Mouse (Mus musculus) monocyte, adult 2 months (primary cell): Measurements from ENCODE around the gene Vasn.
A peak's percentile ranks its signal among the peaks of the same experiment; 100 is the strongest.

ENCODE experiments used
- DNase-seq, 2 experiments: peaks; one replicate each; pipeline ENCODE4 v3.0.0; 2022; ENCODE audit warnings: low spot score in 2 of 2, low read depth in 1 of 2

The Vasn gene

GRCm38 (mm10) chr16:4606431-4607084, 33.2 kb upstream of the Vasn start:
- no peak for DNase-seq

GRCm38 (mm10) chr16:4607818-4608531, 31.8 kb upstream of the Vasn start:
- peak; percentile 40 to 71 for DNase-seq

- no peak for DNase-seq
Measured at GRCm38 (mm10) chr16:4608532-4609059, 31.1 kb upstream of the Vasn start.

- DNase-seq, result no peak
Measured at GRCm38 (mm10) chr16:4611193-4611592, 28.5 kb upstream of the Vasn start.

- no peak for DNase-seq
Measured at GRCm38 (mm10) chr16:4611676-4612075, 28.1 kb upstream of the Vasn start.

GRCm38 (mm10) chr16:4613736-4614135, 26.0 kb upstream of the Vasn start:
- no peak for DNase-seq

- no peak for DNase-seq
Measured at GRCm38 (mm10) chr16:4614639-4615038, 25.1 kb upstream of the Vasn start.

GRCm38 (mm10) chr16:4615297-4615696, 24.4 kb upstream of the Vasn start:
- no peak for DNase-seq

GRCm38 (mm10) chr16:4616829-4617228, 22.9 kb upstream of the Vasn start:
- DNase-seq, result no peak

- no peak for DNase-seq
Measured at GRCm38 (mm10) chr16:4624074-4624473, 15.7 kb upstream of the Vasn start.

GRCm38 (mm10) chr16:4624481-4625110, 15.1 kb upstream of the Vasn start, which contains the start of gene Pam16:
Gene Pam16, minus strand, starts transcription at chr16:4624988.
- DNase-seq, result peak; percentile 62 to 84

GRCm38 (mm10) chr16:4627105-4627504, 12.6 kb upstream of the Vasn start:
- DNase-seq, result no peak

GRCm38 (mm10) chr16:4628898-4629419, 10.8 kb upstream of the Vasn start:
- no peak for DNase-seq

GRCm38 (mm10) chr16:4629950-4630349, 9.8 kb upstream of the Vasn start:
- peak; percentile 26 to 65 for DNase-seq

- DNase-seq, result no peak
Measured at GRCm38 (mm10) chr16:4632050-4632449, 7.7 kb upstream of the Vasn start.

GRCm38 (mm10) chr16:4633661-4634060, 6.1 kb upstream of the Vasn start:
- DNase-seq, result no peak

- DNase-seq, result no peak
Measured at GRCm38 (mm10) chr16:4634681-4635080, 5.1 kb upstream of the Vasn start.

GRCm38 (mm10) chr16:4635760-4636159, 4.0 kb upstream of the Vasn start:
- no peak for DNase-seq

GRCm38 (mm10) chr16:4638891-4639390, 800 bp upstream of the Vasn start:
- DNase-seq, result no peak

- no peak for DNase-seq
Measured at GRCm38 (mm10) chr16:4640267-4641005, 695 bp downstream of the Vasn start.
